Mouse (Mus musculus): Measurements from ENCODE around the gene Ywhag. TPM values are rescaled to one million over a fixed set of nuclear protein-coding genes. Genes with fewer than 3 reads are reported as not detected.

Ywhag gene
- polyA plus RNA-seq, 1 experiment, result 516 TPM

GRCm38 (mm10) chr5:135884641-135885040 lies 49.8 kb downstream of the Ywhag start:
- no peak overlapping the region for H3K4me3 ChIP-seq (ENCODE audit: insufficient read depth, low read length)

GRCm38 (mm10) chr5:135879449-135880158 lies 54.8 kb downstream of the Ywhag start:
- Histone ChIP-seq H3K4me1 (ENCODE audit: control insufficient read depth, insufficient read depth, low read length) (no peaks in the 10 kb centered on the region), H3K4me3 (ENCODE audit: insufficient read depth, low read length) (no peak overlapping the region), H3K27ac (ENCODE audit: insufficient read depth, low read length) (no peak overlapping the region)
- TF ChIP-seq POLR2A (IDR thresholded peaks at IDR 0.05; ENCODE audit: extremely low read depth, insufficient read depth, low read length) (no peak), CTCF (IDR thresholded peaks at IDR 0.05; ENCODE audit: extremely low read depth, insufficient read depth, low read length) (no peak)

More at GRCm38 (mm10) chr5:135884641-135885040, 49.8 kb downstream of the Ywhag start:
- Histone ChIP-seq H3K27ac (ENCODE audit: insufficient read depth, low read length) (no peak overlapping the region), H3K4me1 (ENCODE audit: control insufficient read depth, insufficient read depth, low read length) (no peaks in the 10 kb centered on the region)
- no peak for TF ChIP-seq CTCF (IDR thresholded peaks at IDR 0.05; ENCODE audit: extremely low read depth, insufficient read depth, low read length)
- TF ChIP-seq POLR2A (IDR thresholded peaks at IDR 0.05; ENCODE audit: extremely low read depth, insufficient read depth, low read length), result no peak

DNA sequence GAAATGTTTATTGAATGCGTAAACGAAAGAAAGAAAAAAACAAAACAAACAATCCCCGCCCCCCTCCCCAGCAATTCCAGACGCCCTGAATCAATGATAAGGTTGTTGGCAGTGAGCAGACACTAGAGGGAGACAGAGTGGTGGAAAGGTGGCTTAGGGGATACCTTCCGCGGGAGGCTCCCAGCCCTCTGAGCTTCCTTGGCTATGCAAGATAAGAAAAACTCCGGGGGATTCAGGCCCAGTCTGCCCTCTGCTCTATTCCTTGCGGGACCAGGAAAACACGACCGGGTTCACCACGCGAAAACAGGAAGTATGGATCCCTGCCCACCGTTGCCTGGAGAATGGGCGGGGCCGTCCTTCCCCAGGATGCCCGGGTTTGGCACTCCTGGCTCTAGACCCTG lies 56.6 kb downstream of the Ywhag start:
- Histone ChIP-seq H3K4me1 (ENCODE audit: control insufficient read depth, insufficient read depth, low read length) (no peaks in the 10 kb centered on the region), H3K27ac (ENCODE audit: insufficient read depth, low read length) (no peak overlapping the region), H3K4me3 (ENCODE audit: insufficient read depth, low read length) (peak overlapping the region; percentile 7; the same call in 1 of the 2 replicates)
- TF ChIP-seq POLR2A (IDR thresholded peaks at IDR 0.05; ENCODE audit: extremely low read depth, insufficient read depth, low read length), result no peak
- peak; percentile 58 for TF ChIP-seq CTCF (IDR thresholded peaks at IDR 0.05; ENCODE audit: extremely low read depth, insufficient read depth, low read length)

- peak; percentile 74 for TF ChIP-seq CTCF (IDR thresholded peaks at IDR 0.05; ENCODE audit: extremely low read depth, insufficient read depth, low read length)
- TF ChIP-seq POLR2A (IDR thresholded peaks at IDR 0.05; ENCODE audit: extremely low read depth, insufficient read depth, low read length), result no peak
- Histone ChIP-seq H3K4me3 (ENCODE audit: insufficient read depth, low read length) (no peak overlapping the region), H3K27ac (ENCODE audit: insufficient read depth, low read length) (no peak overlapping the region), H3K4me1 (ENCODE audit: control insufficient read depth, insufficient read depth, low read length) (no peaks in the 10 kb centered on the region)
These were observed 57.2 kb downstream of the Ywhag start for GRCm38 (mm10) chr5:135877180-135877579.

- Histone ChIP-seq H3K27ac (ENCODE audit: insufficient read depth, low read length) (no peak overlapping the region), H3K4me1 (ENCODE audit: control insufficient read depth, insufficient read depth, low read length) (no peaks in the 10 kb centered on the region), H3K4me3 (ENCODE audit: insufficient read depth, low read length) (no peak overlapping the region)
- TF ChIP-seq CTCF (IDR thresholded peaks at IDR 0.05; ENCODE audit: extremely low read depth, insufficient read depth, low read length) (no peak), POLR2A (IDR thresholded peaks at IDR 0.05; ENCODE audit: extremely low read depth, insufficient read depth, low read length) (no peak)
These were observed 60.7 kb downstream of the Ywhag start for GRCm38 (mm10) chr5:135873753-135874152.

DNA sequence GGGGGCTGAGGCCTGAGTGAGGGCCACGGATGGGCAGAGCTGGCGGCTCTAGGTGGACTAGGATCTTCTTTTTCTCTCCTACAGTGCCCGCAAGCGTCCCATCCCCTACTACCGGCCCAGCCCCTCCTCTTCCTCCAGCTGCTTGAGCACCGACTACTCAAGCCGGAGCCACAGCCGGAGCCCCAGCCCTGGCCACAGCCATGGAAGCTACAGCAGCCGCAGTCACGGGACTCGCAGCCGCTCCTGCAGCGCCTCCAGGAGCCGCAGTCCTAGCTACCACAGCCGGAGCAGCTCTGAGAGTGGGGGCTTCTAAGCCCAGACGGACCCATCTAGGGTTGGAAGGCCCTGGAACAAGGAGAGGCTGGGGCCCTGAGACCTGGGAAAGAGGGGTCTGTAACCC lies 61.4 kb downstream of the Ywhag start:
- TF ChIP-seq CTCF (IDR thresholded peaks at IDR 0.05; ENCODE audit: extremely low read depth, insufficient read depth, low read length) (no peak), POLR2A (IDR thresholded peaks at IDR 0.05; ENCODE audit: extremely low read depth, insufficient read depth, low read length) (no peak)
- Histone ChIP-seq H3K4me1 (ENCODE audit: control insufficient read depth, insufficient read depth, low read length) (no peaks in the 10 kb centered on the region), H3K27ac (ENCODE audit: insufficient read depth, low read length) (no peak overlapping the region), H3K4me3 (ENCODE audit: insufficient read depth, low read length) (no peak overlapping the region)

- no peak for TF ChIP-seq CTCF (IDR thresholded peaks at IDR 0.05; ENCODE audit: extremely low read depth, insufficient read depth, low read length)
- no peak overlapping the region for H3K27ac ChIP-seq (ENCODE audit: insufficient read depth, low read length)
- H3K4me1 ChIP-seq (ENCODE audit: control insufficient read depth, insufficient read depth, low read length), result no peaks in the 10 kb centered on the region
- H3K4me3 ChIP-seq (ENCODE audit: insufficient read depth, low read length), result no peak overlapping the region
These were observed 63.9 kb downstream of the Ywhag start for GRCm38 (mm10) chr5:135870505-135870904.

DNA sequence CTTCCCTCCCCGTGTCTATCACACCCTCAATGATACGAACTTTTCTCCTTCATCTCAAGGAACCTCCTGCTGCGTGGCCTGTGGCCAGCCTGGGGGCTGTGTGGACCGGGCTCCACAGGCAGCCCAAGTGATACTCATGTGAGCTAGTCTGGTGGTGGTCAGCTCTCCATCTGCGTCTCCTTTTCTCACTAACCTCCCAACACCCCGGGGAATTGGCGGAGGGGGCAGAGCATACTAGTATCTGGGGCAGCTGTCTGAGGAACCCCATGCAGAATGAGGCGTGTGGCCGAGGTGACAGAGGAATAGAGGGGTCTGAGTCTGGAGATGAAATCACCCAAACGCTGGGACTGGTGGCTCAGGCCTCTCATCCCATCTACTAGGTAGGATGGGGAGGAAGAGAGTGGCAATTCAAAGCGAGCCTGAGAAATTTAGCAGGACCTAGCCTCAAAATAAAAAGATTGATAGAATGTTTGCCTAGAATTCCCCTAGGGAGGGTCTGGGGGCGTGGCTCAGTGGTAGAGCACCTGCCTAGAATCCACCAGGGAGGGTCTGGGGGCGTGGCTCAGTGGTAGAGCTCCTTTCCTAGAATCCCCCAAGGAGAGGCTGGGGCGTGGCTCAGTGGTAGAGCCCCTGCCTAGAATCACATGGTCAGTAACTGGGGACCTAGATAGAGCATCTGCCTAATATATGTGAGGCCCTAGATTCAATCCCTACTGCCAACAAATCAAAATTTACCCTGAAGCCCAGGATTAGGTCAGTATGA lies 64.6 kb downstream of the Ywhag start:
- Histone ChIP-seq H3K4me1 (ENCODE audit: control insufficient read depth, insufficient read depth, low read length) (no peaks in the 10 kb centered on the region), H3K27ac (ENCODE audit: insufficient read depth, low read length) (no peak overlapping the region), H3K4me3 (ENCODE audit: insufficient read depth, low read length) (no peak overlapping the region)
- no peak for TF ChIP-seq POLR2A (IDR thresholded peaks at IDR 0.05; ENCODE audit: extremely low read depth, insufficient read depth, low read length)

- Histone ChIP-seq H3K4me3 (ENCODE audit: insufficient read depth, low read length) (peak overlapping the region; percentile 51), H3K4me1 (ENCODE audit: control insufficient read depth, insufficient read depth, low read length) (no peaks in the 10 kb centered on the region), H3K27ac (ENCODE audit: insufficient read depth, low read length) (peak overlapping the region; percentile 86; the same call in 1 of the 2 replicates)
- TF ChIP-seq CTCF (IDR thresholded peaks at IDR 0.05; ENCODE audit: extremely low read depth, insufficient read depth, low read length) (no peak), POLR2A (IDR thresholded peaks at IDR 0.05; ENCODE audit: extremely low read depth, insufficient read depth, low read length) (no peak)
These were observed 65.8 kb downstream of the Ywhag start for GRCm38 (mm10) chr5:135868653-135869052.

Data from cortical plate, adult 2 months (tissue).